Mouse (Mus musculus) adrenal gland, adult 8-10 months (tissue): ENCODE data around the gene Plac1. TPM values are rescaled to one million over a fixed set of nuclear protein-coding genes. Genes with fewer than 3 reads are reported as not detected.
A peak's percentile ranks its signal among the peaks of the same experiment; 100 is the strongest.
"Not testable (repeated sequence)": the region's sequence is repeated elsewhere in the genome, so short reads cannot be mapped to it uniquely, and the experiment has no call there.

Source experiments
- DNase-seq: peaks from one replicate; pipeline ENCODE4 v3.0.0; 2022
- total RNA-seq, 4 experiments: library from RNA; stranded (reverse); gene quantifications; 2 replicates each; pipeline ENCODE4 v1.2.4; 2022

The Plac1 gene
- not detected for total RNA-seq

- DNase-seq: no peak
Observed at GRCm38 (mm10) chrX:53240011-53240410, at the start of gene Plac1. Plac1 (minus strand) TSS chrX:53240111.

GRCm38 (mm10) chrX:53287924-53288323 is 48.0 kb upstream of the Plac1 start:
- no peak for DNase-seq

DNA sequence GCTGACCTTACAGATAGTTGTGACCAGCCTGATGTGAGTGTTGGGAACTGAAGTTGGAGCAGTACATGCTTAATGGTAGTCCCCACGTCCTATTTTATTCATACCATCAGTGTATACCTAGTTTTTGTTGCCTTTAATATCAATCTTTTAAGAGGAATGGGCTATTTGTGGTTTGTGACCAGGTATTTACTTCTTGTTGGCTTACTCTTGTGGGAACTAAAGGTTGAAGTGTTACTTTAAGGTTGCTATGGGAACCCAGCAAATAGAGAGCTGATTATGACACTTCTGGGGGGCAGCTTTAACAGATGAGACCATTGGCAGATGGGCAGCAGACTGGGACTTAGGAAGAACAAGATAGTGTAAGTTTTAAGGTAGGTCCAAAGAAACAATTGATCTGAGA is 33.2 kb upstream of the Plac1 start, which contains the start of gene Fam122c:
Gene Fam122c, plus strand, starts transcription at position 301 of the 400 bp plus-strand sequence.
- DNase-seq: no peak

DNA sequence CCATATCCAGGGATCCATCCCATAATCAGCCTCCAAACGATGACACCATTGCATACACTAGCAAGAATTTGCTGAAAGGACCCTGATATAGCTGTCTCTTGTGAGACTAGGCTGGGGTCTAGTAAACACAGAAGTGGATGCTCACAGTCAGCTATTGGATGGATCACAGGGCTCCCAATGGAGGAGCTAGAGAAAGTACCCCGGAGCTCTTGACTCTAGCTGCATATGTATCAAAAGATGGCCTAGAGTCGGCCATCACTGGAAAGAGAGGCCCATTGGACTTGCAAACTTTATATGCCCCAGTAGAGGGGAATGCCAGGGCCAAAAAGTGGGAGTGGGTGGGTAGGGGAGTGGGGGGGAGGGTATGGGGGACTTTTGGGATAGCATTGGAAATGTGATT is 31.7 kb upstream of the Plac1 start:
- not testable (repeated sequence) for DNase-seq

DNA sequence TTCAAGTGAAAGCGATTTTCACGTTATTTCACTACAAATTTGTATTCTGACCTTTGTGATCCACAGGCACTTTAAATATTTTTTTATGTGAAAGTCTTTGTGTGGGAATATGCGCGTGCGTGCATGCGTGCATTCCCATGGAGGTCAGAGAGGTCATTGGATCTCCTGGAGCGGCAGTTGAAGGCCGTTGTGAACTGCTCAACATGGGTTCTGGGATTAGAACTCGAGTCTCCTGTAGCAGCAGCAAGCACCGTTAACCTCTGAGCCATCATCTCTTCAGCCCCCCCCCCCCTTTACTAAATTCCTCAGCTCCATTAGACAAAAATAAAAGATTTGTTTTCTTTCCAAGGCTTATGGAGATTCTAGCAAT is 30.1 kb upstream of the Plac1 start:
- peak; percentile 6 for DNase-seq

GRCm38 (mm10) chrX:53269289-53270062 is 29.6 kb upstream of the Plac1 start, which contains the start of gene Fam122b:
Fam122b (minus strand) TSS chrX:53269805.
- peak; percentile 87 for DNase-seq

- DNase-seq: peak; percentile 55
Observed at GRCm38 (mm10) chrX:53268856-53269255, 28.9 kb upstream of the Plac1 start.

- DNase-seq: no peak
Observed at GRCm38 (mm10) chrX:53266186-53266585, 26.3 kb upstream of the Plac1 start.

GRCm38 (mm10) chrX:53255195-53255594 is 15.3 kb upstream of the Plac1 start:
- DNase-seq: no peak

- no peak for DNase-seq
Observed at GRCm38 (mm10) chrX:53237971-53238370, 1.9 kb downstream of the Plac1 start.

DNA sequence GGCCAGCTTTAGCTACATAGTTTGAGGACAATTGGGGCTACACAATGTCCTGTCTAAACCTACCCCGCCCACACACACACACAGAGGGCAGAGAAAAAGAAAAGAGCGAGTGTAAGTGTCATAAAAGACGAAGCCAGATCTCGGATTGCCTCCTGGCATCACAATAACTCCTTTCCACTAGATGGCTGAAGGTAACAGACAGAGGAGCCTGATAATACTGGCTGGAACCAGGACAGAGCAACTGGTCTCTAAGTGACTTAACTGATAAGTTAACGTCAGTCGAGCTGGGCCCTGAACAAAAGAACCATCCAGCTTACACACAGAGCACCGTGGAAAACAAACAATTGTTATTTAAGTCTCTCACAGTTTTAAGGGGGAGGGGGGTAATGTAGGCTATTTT is 3.5 kb downstream of the Plac1 start:
- no peak for DNase-seq

GRCm38 (mm10) chrX:53233689-53234088 is 6.2 kb downstream of the Plac1 start:
- no peak for DNase-seq

GRCm38 (mm10) chrX:53231965-53232364 is 7.9 kb downstream of the Plac1 start:
- DNase-seq: no peak

- DNase-seq: no peak
Observed at GRCm38 (mm10) chrX:53224353-53224944, 15.5 kb downstream of the Plac1 start.

GRCm38 (mm10) chrX:53220855-53221254 is 19.1 kb downstream of the Plac1 start:
- no peak for DNase-seq

- no peak for DNase-seq
Observed at GRCm38 (mm10) chrX:53214557-53215229, 25.2 kb downstream of the Plac1 start.

- no peak for DNase-seq
Observed at GRCm38 (mm10) chrX:53213838-53214237, 26.1 kb downstream of the Plac1 start.

- DNase-seq: no peak
Observed at GRCm38 (mm10) chrX:53212485-53212884, 27.4 kb downstream of the Plac1 start.

DNA sequence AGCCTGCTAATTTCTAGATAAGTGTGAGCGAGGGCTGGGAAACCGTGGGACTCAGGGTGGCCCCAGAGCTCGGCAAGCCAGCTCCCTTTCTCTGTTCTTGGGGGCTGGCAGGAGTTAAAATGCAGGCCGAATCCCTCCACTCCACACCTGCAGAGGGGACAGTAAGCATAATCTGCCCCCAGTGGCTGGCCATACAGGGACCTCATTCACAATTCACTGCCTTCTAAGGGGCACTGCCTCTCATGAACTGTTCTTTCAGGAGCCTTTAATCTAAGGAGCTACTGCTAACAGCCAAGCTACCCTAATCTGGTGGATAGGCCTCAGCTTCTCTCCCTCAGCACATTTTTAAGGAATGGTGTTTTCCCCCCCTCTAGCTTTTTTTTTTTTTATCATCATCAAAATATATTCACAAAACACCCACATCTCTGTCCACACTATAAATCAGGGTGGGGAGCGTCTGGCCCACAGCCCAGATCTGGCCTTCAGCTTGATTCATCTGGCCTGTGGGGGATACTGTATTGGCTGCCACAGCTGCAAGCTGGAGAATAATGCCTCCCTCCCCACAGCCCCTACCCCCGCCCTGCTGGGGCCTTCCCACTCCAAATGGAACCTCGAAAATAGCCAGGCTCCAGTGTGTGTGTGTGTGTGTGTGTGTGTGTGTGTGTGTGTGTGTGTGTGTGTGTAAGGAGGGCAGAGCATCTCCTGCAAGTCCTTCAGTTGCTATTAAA is 28.0 kb downstream of the Plac1 start:
- DNase-seq: peak; percentile 49

- no peak for DNase-seq
Observed at GRCm38 (mm10) chrX:53209431-53209830, 30.5 kb downstream of the Plac1 start.

DNA sequence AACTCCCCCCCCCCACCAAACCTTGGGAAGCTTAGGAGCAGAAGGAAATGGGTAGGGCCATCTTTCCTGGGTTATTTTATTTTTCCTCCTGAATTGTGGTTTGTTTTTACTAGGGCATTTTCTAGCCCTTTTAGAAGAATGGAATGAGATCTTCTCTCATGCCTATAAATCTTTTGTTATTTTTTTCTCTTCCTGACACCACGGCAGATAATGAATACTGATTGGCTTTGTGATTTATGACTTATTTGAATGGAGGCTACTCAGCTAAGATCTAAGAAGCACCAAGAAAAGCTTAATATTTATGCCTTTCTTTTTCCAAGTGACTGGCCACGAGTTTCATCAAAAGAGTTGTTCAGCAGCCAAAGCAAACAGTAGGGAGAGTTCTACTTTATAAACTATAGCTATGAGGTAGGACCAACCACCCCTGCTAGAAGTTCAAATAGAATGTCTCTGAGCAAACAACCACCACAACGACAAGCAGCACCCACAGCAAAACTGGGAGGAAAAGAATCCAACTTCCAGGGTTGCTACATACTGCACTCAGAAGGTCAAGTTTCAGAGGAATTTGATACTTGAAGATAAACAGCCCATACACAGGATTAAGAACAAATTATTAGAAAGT is 35.1 kb downstream of the Plac1 start:
- no peak for DNase-seq

- DNase-seq: no peak
Observed at GRCm38 (mm10) chrX:53201616-53202015, 38.3 kb downstream of the Plac1 start.
